Mouse (Mus musculus) lung, postnatal 0 days (tissue): ENCODE data around the gene Sh3pxd2a. TPM values are rescaled to one million over a fixed set of nuclear protein-coding genes. Genes with fewer than 3 reads are reported as not detected.

Experiments
- ATAC-seq: fragments of 200-750 bp; cut with Nextera tagmentation; 2 replicates; pipeline ENCODE4 v1.8.0; 2017; ENCODE audit warnings: moderate library complexity
- DNase-seq: peaks from one replicate; pipeline ENCODE4 v3.0.0-alpha.2; 2016; ENCODE audit warnings: low spot score
- H3K27ac ChIP-seq: fragments of 300-500 bp; sonication (generic); 2 replicates; pipeline ENCODE4 v1.5.1; 2014; ENCODE audit warnings: antibody characterized with exemption, mild to moderate bottlenecking, low read length, mixed read lengths
- H3K27me3 ChIP-seq: fragments of 300-500 bp; sonication (generic); replicated peaks from 2 replicates; pipeline ENCODE4 v1.6.1; 2014; ENCODE audit warnings: low read length, mixed read lengths; ENCODE audit not compliant: insufficient read depth
- H3K36me3 ChIP-seq: fragments of 300-500 bp; sonication (generic); 2 replicates; pipeline ENCODE4 v1.6.1; 2014; ENCODE audit warnings: low read length, mixed read lengths; ENCODE audit not compliant: insufficient read depth
- H3K4me1 ChIP-seq: fragments of 300-500 bp; sonication (generic); 2 replicates; pipeline ENCODE4 v1.6.1; 2014; ENCODE audit warnings: antibody characterized with exemption, low read depth, low read length, mixed read lengths; ENCODE audit not compliant: insufficient read depth
- H3K4me2 ChIP-seq: fragments of 300-500 bp; sonication (generic); replicated peaks from 2 replicates; pipeline ENCODE4 v1.6.1; 2014; ENCODE audit warnings: low read depth, mild to moderate bottlenecking, low read length, moderate library complexity, mixed read lengths
- H3K4me3 ChIP-seq: fragments of 300-500 bp; sonication (generic); 2 replicates; pipeline ENCODE4 v1.5.1; 2014; ENCODE audit warnings: low read depth, low read length
- H3K9ac ChIP-seq: fragments of 300-500 bp; sonication (generic); replicated peaks from 2 replicates; pipeline ENCODE4 v1.6.1; 2014; ENCODE audit warnings: low read depth, mild to moderate bottlenecking
- H3K9me3 ChIP-seq: fragments of 300-500 bp; sonication (generic); 2 replicates; pipeline ENCODE4 v1.6.1; 2016; ENCODE audit warnings: low read length, mixed read lengths
- CTCF ChIP-seq: IDR thresholded peaks from 2 replicates; pipeline ENCODE4 v1.5.1; 2016; ENCODE audit warnings: antibody characterized with exemption, mild to moderate bottlenecking
- EP300 ChIP-seq: IDR thresholded peaks from 2 replicates; pipeline ENCODE4 v1.6.1; 2016; ENCODE audit warnings: antibody characterized with exemption, mild to moderate bottlenecking, control low read depth
- WGBS: fragments of 180-500 bp; shearing (Covaris S2); extraction: QIAGEN DNeasy Blood & Tissue Kit; methylation state at CpG from one replicate; pipeline ENCODE4 v1.1.7; 2014; 5-methylcytosine and 5-hydroxymethylcytosine counted together
- polyA plus RNA-seq: library from polyadenylated mRNA; unstranded; fragments of >200 nt; fragmentation: Nextera tagmentation; extraction: Ambion mirVana; gene quantifications from 2 replicates; pipeline ENCODE4 v1.2.1, GENCODE M21; 2015

Sh3pxd2a gene
- polyA plus RNA-seq, 1 experiment from 2014 or later, result 5.6 TPM

- Histone ChIP-seq H3K9me3 (peaks cover 6% of the 10 kb centered on the region; the same call in 1 of the 2 replicates), H3K27ac (no peak overlapping the region), H3K36me3 (no peaks in the 10 kb centered on the region), H3K4me3 (no peak overlapping the region), H3K9ac (no peak overlapping the region), H3K4me1 (0 out of 2 replicates have a peak, but pooled peaks cover 3% of the 10 kb centered on the region), H3K4me2 (peak overlapping the region; percentile 27; the same call in 1 of the 2 replicates), H3K27me3 (no peaks in the 10 kb centered on the region)
- ATAC-seq (peak; percentile 41), DNase-seq (no peak)
- WGBS, result 19% methylated on average over 9 of the region's 9 CpGs
- TF ChIP-seq EP300, result no peak
- no peak for TF ChIP-seq CTCF
Observed at GRCm38 (mm10) chr19:47485997-47486566, 21.9 kb upstream of the Sh3pxd2a start.

DNA sequence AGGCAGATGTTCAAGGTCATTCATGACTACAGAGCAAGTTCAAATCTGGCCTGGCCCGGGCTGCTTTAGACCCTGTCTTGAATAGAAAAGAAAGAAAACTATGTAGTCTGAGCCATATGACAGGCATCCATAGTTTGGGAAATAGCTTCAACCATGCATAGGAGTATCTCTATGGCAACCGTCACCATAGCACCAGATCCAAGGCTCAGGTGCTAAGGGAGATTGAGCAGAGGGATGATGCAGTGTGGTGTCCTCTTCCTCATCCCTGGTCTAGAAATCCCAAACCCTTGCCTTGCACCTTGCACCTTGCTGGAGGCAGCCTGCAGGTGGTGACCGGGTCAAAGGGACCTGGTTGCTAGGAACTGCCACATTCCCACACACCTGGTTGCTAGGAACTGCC is 19.9 kb upstream of the Sh3pxd2a start:
- no peak for ATAC-seq
- Histone ChIP-seq H3K27me3 (no peaks in the 10 kb centered on the region), H3K9me3 (0 out of 2 replicates have a peak, but pooled peaks cover 3% of the 10 kb centered on the region), H3K4me1 (0 out of 2 replicates have a peak, but pooled peaks cover 3% of the 10 kb centered on the region), H3K4me3 (no peak overlapping the region), H3K27ac (no peak overlapping the region), H3K9ac (no peak overlapping the region), H3K4me2 (no peak overlapping the region), H3K36me3 (no peaks in the 10 kb centered on the region)
- no peak for TF ChIP-seq EP300
- no peak for TF ChIP-seq CTCF
- DNase-seq, result no peak
- 70% methylated on average over 3 of the region's 3 CpGs for WGBS

- 42% methylated on average over 3 of the region's 3 CpGs for WGBS
- 0 out of 2 replicates have a peak, but pooled peaks cover 3% of the 10 kb centered on the region for H3K9me3 ChIP-seq
- ATAC-seq, result no peak
- no peak overlapping the region for H3K4me3 ChIP-seq
- H3K27me3 ChIP-seq, result no peaks in the 10 kb centered on the region
- TF ChIP-seq CTCF, result no peak
- no peak for TF ChIP-seq EP300
- H3K36me3 ChIP-seq, result no peaks in the 10 kb centered on the region
- H3K9ac ChIP-seq, result no peak overlapping the region
- H3K27ac ChIP-seq, result no peak overlapping the region
- no peak for DNase-seq
- H3K4me2 ChIP-seq, result no peak overlapping the region
- H3K4me1 ChIP-seq, result 0 out of 2 replicates have a peak, but pooled peaks cover 3% of the 10 kb centered on the region
Observed at GRCm38 (mm10) chr19:47483346-47483745, 19.1 kb upstream of the Sh3pxd2a start.

- Histone ChIP-seq H3K4me3 (no peak overlapping the region), H3K9me3 (no peaks in the 10 kb centered on the region), H3K4me2 (no peak overlapping the region), H3K4me1 (no peaks in the 10 kb centered on the region), H3K36me3 (no peaks in the 10 kb centered on the region), H3K9ac (no peak overlapping the region), H3K27me3 (no peaks in the 10 kb centered on the region), H3K27ac (no peak overlapping the region)
- DNase-seq (no peak), ATAC-seq (no peak)
- WGBS, result 72% methylated on average over 3 of the region's 3 CpGs
- TF ChIP-seq CTCF, result no peak
- TF ChIP-seq EP300, result no peak
Observed at GRCm38 (mm10) chr19:47473453-47473852, 9.3 kb upstream of the Sh3pxd2a start.

- Histone ChIP-seq H3K4me1 (no peaks in the 10 kb centered on the region), H3K36me3 (no peaks in the 10 kb centered on the region), H3K27me3 (no peaks in the 10 kb centered on the region), H3K27ac (no peak overlapping the region), H3K9ac (no peak overlapping the region), H3K4me2 (no peak overlapping the region), H3K4me3 (no peak overlapping the region), H3K9me3 (no peaks in the 10 kb centered on the region)
- ATAC-seq, result no peak
- WGBS, result 41% methylated on average over 15 of the region's 15 CpGs
- no peak for DNase-seq
- no peak for TF ChIP-seq CTCF
- no peak for TF ChIP-seq EP300
Observed at GRCm38 (mm10) chr19:47472881-47473400, 8.7 kb upstream of the Sh3pxd2a start.

- no peak overlapping the region for H3K4me2 ChIP-seq
- H3K27ac ChIP-seq, result no peak overlapping the region
- H3K36me3 ChIP-seq, result no peaks in the 10 kb centered on the region
- no peak for DNase-seq
- ATAC-seq, result no peak
- TF ChIP-seq CTCF (no peak), EP300 (no peak)
- H3K27me3 ChIP-seq, result no peaks in the 10 kb centered on the region
- H3K9me3 ChIP-seq, result no peaks in the 10 kb centered on the region
- no peak overlapping the region for H3K4me3 ChIP-seq
- H3K4me1 ChIP-seq, result no peaks in the 10 kb centered on the region
- no peak overlapping the region for H3K9ac ChIP-seq
- WGBS, result 60% methylated on average over 4 of the region's 4 CpGs
Observed at GRCm38 (mm10) chr19:47471808-47472207, 7.6 kb upstream of the Sh3pxd2a start.
